Mouse (Mus musculus) embryonic facial prominence, embryonic 12.5 days (tissue): ENCODE results near the gene 1700025B11Rik. TPM values are rescaled to one million over a fixed set of nuclear protein-coding genes. Genes with fewer than 3 reads are reported as not detected.
"Not testable (repeated sequence)": the region's sequence is repeated elsewhere in the genome, so short reads cannot be mapped to it uniquely, and the experiment has no call there.

ENCODE experiments used
- ATAC-seq: fragments of 200-750 bp; cut with Nextera tagmentation; 2 replicates; pipeline ENCODE4 v1.8.0; 2017; ENCODE audit not compliant: insufficient number of reproducible peaks, insufficient read depth, low FRiP score, low TSS enrichment
- H3K27ac ChIP-seq: fragments of 300-500 bp; sonication (generic); 2 replicates; pipeline ENCODE4 v1.5.1; 2016; ENCODE audit warnings: mild to moderate bottlenecking
- H3K27me3 ChIP-seq: fragments of 300-500 bp; sonication (generic); 2 replicates; pipeline ENCODE4 v1.6.1; 2016; ENCODE audit warnings: mild to moderate bottlenecking, moderate library complexity
- H3K36me3 ChIP-seq: fragments of 300-500 bp; sonication (generic); 2 replicates; pipeline ENCODE4 v1.6.1; 2016; ENCODE audit warnings: mild to moderate bottlenecking
- H3K4me1 ChIP-seq: fragments of 300-500 bp; sonication (generic); 2 replicates; pipeline ENCODE4 v1.6.1; 2016
- H3K4me2 ChIP-seq: fragments of 300-500 bp; sonication (generic); replicated peaks from 2 replicates; pipeline ENCODE4 v1.6.1; 2016; ENCODE audit warnings: mild to moderate bottlenecking, moderate library complexity
- H3K4me3 ChIP-seq: fragments of 300-500 bp; sonication (generic); 2 replicates; pipeline ENCODE4 v1.5.1; 2016; ENCODE audit warnings: mild to moderate bottlenecking
- H3K9ac ChIP-seq: fragments of 300-500 bp; sonication (generic); 2 replicates; pipeline ENCODE4 v1.6.1; 2016; ENCODE audit warnings: mild to moderate bottlenecking, moderate library complexity
- H3K9me3 ChIP-seq: fragments of 300-500 bp; sonication (generic); 2 replicates; pipeline ENCODE4 v1.6.1; 2016; ENCODE audit warnings: mild to moderate bottlenecking, moderate library complexity
- WGBS: fragments of 180-500 bp; shearing (Covaris S2); methylation state at CpG from one replicate; pipeline ENCODE4 v1.1.7; 2016; 5-methylcytosine and 5-hydroxymethylcytosine counted together
- polyA plus RNA-seq: library from polyadenylated mRNA; unstranded; fragments of >200 nt; fragmentation: Nextera tagmentation; extraction: Ambion mirVana; gene quantifications from 2 replicates; pipeline ENCODE4 v1.2.1, GENCODE M21; 2016

The 1700025B11Rik gene
- polyA plus RNA-seq, 1 experiment from 2014 or later: not detected

- H3K27ac ChIP-seq, H3K9me3 ChIP-seq, H3K4me1 ChIP-seq, H3K27me3 ChIP-seq, ATAC-seq, H3K4me3 ChIP-seq, H3K4me2 ChIP-seq, H3K9ac ChIP-seq, H3K36me3 ChIP-seq: not testable (repeated sequence)
- 44% methylated on average over 1 of the region's 1 CpGs for WGBS
Observed at GRCm38 (mm10) chr15:77539221-77539620, 22.5 kb downstream of the 1700025B11Rik start.

GRCm38 (mm10) chr15:77533216-77533615 is 28.5 kb downstream of the 1700025B11Rik start, which contains the start of gene Apol7c:
Gene Apol7c, minus strand, starts transcription at chr15:77533316.
- no peaks in the 10 kb centered on the region for H3K9me3 ChIP-seq
- no peak within 1 kb of the TSS for H3K9ac ChIP-seq
- H3K4me1 ChIP-seq: no peaks in the 10 kb centered on the region
- no peaks in the 10 kb centered on the region for H3K36me3 ChIP-seq
- no peaks in the 10 kb centered on the region for H3K27me3 ChIP-seq
- no peak within 1 kb of the TSS for H3K27ac ChIP-seq
- H3K4me3 ChIP-seq: no peak within 1 kb of the TSS
- ATAC-seq: no peak
- no peak within 1 kb of the TSS for H3K4me2 ChIP-seq

GRCm38 (mm10) chr15:77523186-77523843 is 38.4 kb downstream of the 1700025B11Rik start:
- not testable (repeated sequence) for H3K36me3 ChIP-seq, H3K9ac ChIP-seq, ATAC-seq, H3K4me1 ChIP-seq, H3K4me2 ChIP-seq, H3K27ac ChIP-seq, H3K9me3 ChIP-seq, H3K4me3 ChIP-seq, H3K27me3 ChIP-seq
- 15% methylated on average over 6 of the region's 6 CpGs for WGBS

GRCm38 (mm10) chr15:77520596-77520995 is 41.1 kb downstream of the 1700025B11Rik start:
- WGBS: 61% methylated on average over 4 of the region's 4 CpGs
- H3K4me3 ChIP-seq, H3K9me3 ChIP-seq, H3K27me3 ChIP-seq, H3K9ac ChIP-seq, H3K4me2 ChIP-seq, H3K36me3 ChIP-seq, H3K27ac ChIP-seq, ATAC-seq, H3K4me1 ChIP-seq: not testable (repeated sequence)

Other genes starting within 250 kb of the 1700025B11Rik start
- gene Apol7a, start 162.8 kb downstream of the 1700025B11Rik start, polyA plus RNA-seq: not detected in 2 replicates
- not detected in 2 replicates for gene Apol9a, start 150.8 kb downstream of the 1700025B11Rik start, polyA plus RNA-seq
- gene Apol7b, start 114.4 kb downstream of the 1700025B11Rik start, polyA plus RNA-seq: not detected in 2 replicates
- gene Apol10a, start 84.8 kb downstream of the 1700025B11Rik start, polyA plus RNA-seq: not detected in 2 replicates
- gene Apol11a, start 53.6 kb downstream of the 1700025B11Rik start, polyA plus RNA-seq: not detected in 2 replicates
- gene Apol7c, start 28.6 kb downstream of the 1700025B11Rik start, polyA plus RNA-seq: not detected in 2 replicates
- gene Apol10b, start 34.2 kb upstream of the 1700025B11Rik start, polyA plus RNA-seq: 0.12 TPM in 1 of 2 replicates, not detected in the other
- gene Gm36245, start 37.4 kb upstream of the 1700025B11Rik start, polyA plus RNA-seq: not detected in 2 replicates
- not detected in 2 replicates for gene Apol11b, start 81.4 kb upstream of the 1700025B11Rik start, polyA plus RNA-seq
- not detected in 2 replicates for gene Apol7e, start 137.0 kb upstream of the 1700025B11Rik start, polyA plus RNA-seq
- not detected in 2 replicates for gene Apol9b, start 167.1 kb upstream of the 1700025B11Rik start, polyA plus RNA-seq
- gene Apol8, start 195.1 kb upstream of the 1700025B11Rik start, polyA plus RNA-seq: 0.24 and 0.83 TPM in 2 replicates